Mouse (Mus musculus) cerebral cortex, adult 2 months (tissue): ENCODE results near the gene Abcd4.

Experiments used
- WGBS: fragments of 180-500 bp; shearing (Covaris S2); methylation state at CpG from one replicate; pipeline ENCODE4 v1.1.7; 2018; 5-methylcytosine and 5-hydroxymethylcytosine counted together

The Abcd4 gene

DNA sequence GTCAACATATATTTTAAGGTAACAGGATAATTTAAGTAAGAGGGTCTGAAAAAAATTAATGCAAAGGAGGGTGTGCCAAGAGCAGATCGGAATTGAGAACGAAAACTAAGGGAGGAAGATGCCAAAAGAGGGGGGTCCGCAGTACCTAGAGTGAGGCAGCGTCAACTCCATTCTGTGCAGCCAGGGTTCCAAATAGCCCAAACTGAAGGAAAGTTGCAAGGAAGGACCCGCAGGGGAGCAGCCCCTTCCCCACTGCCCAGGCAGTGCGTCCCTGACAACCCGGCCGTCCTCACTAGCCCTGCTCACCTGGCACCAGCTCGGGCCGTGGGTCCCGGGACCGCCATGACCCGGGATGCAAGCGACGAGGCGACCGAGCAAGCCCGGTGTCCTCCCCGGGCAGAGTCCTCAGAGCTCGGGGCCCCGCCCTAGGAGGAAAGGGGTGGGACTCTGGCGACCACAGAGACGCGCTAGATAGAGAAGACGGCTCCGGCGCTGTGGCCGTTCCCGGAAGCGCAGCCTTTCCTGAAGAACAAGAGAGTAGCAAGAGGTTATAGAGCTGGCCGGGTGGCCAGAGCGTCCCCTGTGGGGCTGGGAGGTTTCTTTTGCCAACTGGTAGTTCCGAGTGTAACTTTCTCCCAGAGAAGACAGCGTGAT is at the start of gene Abcd4:
Gene Abcd4, minus strand, starts transcription at position 437 of the 654 bp plus-strand sequence.
- under 1% methylated on average over 34 of the region's 34 CpGs for WGBS

DNA sequence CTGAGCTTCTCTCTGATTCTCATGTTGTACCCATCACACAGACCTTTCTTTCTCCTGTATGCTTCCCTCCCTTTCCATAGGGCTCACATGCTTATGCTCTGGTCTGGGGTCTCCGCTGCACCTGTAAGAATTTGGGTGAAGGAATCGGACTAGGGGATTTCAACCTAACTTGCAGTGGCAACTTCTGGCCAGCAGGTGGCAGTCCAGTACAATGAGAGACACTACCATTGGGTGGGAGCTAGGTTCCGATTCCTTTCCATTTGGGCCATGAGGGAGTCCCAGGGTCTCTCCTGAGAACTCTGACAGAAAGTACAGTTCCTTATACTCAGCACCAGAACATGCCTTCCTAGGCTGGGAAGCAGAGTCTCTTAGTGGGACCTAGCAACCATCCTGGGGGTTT is 36.7 kb upstream of the Abcd4 start:
- 6% methylated on average over 3 of the region's 3 CpGs for WGBS

DNA sequence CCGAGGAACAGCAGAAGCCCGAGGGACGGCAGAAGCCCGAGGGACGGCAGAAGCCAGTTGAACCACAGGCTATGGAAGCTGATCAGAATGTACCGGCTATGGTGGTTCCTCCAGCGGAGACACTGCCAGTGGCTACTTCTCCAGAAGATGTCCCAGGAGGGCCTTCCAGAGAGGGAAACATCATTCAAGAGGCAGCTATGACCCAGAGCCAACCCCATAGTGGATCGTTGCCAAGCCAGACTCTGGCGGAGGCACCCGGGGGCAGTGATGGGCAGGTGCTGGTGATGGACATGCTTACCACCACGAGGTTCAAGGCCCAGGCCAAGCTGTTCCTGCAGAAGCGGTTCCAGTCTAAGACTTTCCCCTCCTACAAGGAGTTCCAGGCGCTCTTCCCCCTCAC is 33.0 kb upstream of the Abcd4 start:
- 86% methylated on average over 13 of the region's 13 CpGs for WGBS

DNA sequence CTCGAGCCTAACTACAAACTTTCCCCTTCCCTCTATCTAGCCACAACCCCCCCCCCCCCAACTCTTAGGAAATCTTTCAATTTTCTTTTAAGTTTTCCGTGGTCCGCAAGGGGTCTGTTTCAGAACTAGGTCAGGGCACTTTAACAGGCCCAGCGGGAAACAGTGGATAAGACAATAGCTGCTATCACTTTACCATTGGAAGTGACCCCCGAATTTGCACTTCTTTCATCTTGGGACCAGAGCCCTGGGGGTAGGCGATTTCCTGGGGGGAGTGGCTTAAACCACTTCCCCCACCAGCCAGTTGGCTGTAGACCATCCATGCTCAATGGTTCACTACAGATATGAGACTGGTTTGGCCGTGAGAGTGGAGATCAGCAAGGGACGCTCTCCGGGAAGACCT is 23.4 kb upstream of the Abcd4 start, which contains the start of gene Vrtn:
Gene Vrtn, plus strand, starts transcription at position 366 of the 400 bp plus-strand sequence.
- 15% methylated on average over 9 of the region's 9 CpGs for WGBS

DNA sequence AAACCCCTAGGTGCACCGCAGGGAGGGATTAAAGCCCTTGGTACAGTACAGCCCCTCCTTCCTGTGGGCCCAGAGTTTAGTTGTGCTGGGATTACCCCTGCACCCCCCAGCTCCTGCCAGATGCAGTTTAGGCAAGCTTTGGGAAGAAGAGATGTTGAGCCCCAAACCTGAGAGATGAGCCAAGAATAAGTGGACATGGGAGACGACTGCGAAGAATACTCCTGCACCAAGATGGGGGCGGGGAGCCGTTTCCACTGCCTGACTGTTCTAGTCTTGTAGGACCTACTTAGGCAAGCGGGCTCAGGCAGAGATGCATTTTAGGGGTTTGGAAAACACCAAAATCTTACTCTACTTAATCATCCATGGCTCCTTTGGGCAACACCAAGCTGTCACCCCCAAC is 23.0 kb upstream of the Abcd4 start:
- 13% methylated on average over 6 of the region's 6 CpGs for WGBS

DNA sequence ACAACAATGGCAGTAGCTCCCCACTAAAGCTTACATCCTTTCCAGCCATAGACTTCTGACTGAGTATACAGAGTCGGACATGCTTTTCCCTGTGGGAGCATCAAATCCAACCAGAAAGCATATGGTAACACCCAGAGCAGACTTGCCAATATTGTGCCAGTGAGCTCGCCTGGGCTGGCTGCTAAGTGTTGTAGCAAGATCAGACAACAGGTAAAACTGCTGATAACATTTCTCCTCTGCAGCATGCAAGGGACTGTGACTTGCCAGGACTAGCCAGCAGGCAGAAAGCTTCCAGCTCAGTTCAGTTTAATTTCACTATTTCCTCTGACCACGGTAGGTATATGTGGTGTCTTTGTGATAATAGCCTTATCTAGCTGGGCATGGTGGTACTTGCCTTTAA is 14.7 kb upstream of the Abcd4 start:
- WGBS, result 74% methylated on average over 3 of the region's 3 CpGs

DNA sequence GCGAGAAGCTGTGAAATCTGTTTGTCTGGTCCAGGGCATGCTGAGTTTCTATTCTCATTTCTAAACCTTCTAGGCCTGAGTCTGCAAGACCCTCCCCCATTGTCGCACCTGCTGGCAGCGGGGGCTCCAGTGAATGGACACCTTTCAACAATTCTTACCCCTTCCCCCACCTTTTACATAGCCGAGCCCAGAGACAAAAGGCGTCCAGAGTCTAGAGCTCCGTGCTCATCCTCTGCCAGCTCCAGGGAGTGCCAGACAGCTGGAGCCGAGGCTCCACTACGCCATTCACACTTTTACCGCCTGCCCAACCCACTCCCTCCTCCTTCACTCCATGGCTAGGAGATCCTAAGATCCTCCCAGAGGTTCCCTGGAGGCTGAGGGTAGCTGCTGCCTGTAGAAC is 7.9 kb upstream of the Abcd4 start:
- 10% methylated on average over 9 of the region's 9 CpGs for WGBS

DNA sequence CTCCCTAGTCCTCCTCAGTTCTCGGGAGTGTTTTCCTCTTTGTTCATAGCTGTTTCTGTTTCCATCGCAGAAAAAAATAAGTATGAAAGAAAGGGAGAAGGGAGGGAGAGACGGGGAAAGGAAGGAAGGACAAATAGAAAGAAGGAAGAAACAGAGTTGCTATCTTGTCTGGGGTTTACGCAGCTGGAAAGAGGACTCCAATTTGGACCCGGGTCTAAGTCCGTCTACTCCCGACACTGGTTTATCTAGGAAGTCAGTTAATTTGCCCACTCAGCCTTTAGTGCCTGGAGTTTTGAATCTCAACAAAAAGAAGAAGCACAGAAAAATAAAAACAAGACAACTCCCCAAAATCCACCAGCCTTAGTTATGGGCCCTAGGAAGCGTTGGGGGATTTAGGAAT is 7.4 kb upstream of the Abcd4 start:
- WGBS, result 37% methylated on average over 8 of the region's 8 CpGs

DNA sequence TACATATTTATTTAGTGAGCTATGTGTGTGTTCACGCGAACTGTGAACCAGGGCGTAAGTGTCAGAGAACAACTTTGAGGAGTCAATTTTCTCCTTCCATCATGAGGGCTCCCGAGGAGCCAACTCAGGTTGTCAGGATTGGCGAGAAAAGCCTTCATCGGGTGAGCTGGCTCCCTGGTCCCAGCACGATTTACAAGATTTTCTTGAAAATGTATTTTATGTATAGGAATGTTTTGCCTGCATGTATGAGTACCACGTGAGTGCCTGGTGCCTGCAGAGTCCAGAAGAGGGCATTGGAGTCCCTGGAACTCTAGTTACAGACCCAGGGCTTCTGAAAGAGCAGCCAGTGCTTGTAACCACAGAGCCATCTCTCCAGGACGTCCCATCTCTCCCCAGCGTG is 450 bp upstream of the Abcd4 start:
- 2% methylated on average over 10 of the region's 10 CpGs for WGBS

DNA sequence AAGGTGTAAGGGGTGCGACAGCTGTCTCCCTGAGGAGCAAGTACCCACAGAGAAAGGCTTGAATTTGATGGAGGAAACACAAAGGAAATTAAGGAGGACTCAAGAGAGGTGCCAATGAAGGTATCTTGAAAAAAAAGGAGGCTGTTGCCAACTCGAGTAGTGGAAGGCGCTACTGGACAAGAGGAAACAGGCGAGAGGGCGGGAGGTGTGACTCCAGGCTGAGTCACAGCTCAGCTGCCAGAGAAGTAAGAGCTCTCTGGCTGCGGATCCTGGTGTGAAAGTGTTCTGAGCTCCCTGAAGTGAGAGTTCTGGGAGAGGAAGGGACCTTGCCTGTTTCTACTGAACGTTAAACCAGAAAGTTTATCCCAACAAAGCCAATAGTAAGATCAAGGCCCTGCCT is 2.7 kb downstream of the Abcd4 start:
- WGBS, result 51% methylated on average over 7 of the region's 7 CpGs

DNA sequence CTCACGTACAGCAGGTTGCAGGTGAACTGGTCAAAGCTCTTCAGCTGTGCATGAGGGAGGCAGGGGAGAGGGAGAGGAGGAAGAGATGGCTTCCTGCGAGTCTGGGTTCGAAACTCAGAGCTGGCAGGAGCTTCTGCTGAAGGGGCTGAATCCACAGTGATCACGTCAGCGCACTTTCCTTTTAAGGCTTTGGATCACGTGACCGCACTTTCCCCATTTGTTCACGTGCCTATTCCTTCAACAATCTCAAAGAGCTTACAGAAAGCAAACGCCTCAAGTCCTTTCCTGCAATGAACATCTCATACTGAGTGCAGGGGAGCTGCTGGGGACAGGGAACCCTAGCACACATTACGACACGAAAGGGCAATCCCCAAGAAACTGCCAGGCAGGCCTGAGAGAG is 3.2 kb downstream of the Abcd4 start:
- 86% methylated on average over 11 of the region's 11 CpGs for WGBS

DNA sequence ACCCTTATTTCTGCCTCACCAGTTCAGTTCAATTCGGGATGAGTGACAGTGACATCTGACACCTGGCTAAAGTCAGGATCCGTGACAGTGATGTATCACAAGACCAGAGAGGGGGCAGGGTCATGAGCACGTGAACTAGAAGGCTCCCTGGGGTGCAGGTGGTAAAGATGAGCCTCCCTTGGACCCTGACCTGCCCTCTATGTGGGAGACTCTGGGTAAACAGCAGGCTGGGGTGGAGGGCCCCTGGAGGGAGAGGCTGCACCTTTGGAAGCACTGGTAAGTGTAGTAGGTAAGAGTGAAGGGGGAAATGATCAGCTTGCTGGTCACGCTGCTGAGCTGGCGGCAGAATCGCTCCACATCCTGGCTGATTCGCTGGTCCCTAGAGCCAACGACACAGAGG is 4.7 kb downstream of the Abcd4 start:
- 86% methylated on average over 8 of the region's 8 CpGs for WGBS

DNA sequence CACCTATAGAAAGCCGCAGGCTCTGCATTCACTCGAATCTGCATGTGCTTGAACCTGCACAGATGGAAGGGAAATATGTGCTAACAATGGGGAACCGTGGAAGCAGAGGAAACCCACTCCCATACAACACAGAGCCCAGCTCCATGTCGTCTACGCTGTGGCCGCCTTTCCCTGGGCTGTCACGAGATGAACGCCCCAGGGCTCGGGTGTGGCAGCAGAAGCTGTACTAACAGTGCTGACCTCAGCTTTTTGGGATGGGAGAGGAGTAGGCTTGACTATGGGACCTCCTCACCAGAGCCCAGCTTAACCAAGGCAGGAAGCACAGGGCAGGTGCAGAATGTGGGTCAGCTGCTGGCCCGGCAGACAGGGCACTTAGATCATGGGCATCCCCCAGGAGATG is 5.5 kb downstream of the Abcd4 start:
- WGBS, result 89% methylated on average over 10 of the region's 10 CpGs

DNA sequence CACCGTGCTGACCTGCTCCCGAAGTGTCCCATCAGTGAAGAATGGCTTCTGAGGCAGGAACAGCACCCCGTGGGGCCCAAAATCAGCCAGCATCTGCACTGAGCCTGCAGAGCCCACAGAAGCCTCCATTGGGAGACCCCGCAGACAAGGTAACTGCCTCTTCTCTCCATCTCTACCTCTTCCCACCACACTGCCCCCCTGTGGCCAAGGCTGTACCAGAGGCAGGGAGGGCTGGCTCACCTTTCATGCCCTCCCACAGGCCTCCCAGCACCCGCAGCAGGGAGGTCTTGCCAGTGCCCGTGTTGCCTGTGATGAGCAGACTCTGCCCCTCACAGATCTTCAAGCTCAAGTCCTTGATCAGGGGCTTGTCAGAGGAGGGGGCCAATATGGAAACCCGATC is 11.4 kb downstream of the Abcd4 start:
- 78% methylated on average over 7 of the region's 7 CpGs for WGBS

DNA sequence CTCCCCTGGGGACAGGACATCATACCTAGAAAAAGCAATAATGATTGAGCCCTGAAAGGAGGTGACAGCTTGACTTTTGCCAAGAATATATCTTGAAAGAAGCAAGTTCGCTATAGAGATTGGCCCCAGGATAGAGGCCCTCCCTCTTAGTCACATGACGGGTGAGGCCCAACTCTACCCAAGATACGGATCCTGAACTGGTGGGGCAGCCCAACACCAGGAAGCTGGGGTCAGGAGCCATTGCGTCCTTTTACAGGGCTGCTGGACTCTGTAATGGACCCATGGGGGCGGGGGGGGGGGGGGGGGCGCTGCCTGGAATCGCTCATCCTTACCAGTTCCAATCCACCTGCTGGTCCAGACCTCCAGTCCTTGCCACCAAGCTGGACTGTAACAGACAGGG is 13.2 kb downstream of the Abcd4 start:
- 90% methylated on average over 7 of the region's 7 CpGs for WGBS

DNA sequence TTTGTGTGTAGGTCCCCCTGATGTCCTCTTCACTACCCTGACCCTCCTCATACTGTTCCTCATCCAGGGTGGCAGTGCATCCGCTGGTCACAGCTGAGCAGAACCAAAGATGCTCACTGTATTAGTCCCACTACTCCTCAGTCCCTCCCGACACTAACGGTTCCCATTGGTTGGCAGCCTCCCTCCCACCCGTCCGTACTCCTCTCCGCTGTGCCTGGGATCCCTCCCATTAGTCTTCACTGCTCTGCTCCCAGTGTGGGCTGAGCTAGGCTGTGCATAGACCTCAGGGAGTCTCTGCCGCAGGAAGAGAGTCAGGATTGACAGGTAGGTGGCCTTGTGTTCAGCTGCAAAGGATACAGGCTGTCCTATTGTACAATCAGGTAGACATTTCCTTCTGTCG is 18.9 kb downstream of the Abcd4 start:
- 27% methylated on average over 8 of the region's 8 CpGs for WGBS

DNA sequence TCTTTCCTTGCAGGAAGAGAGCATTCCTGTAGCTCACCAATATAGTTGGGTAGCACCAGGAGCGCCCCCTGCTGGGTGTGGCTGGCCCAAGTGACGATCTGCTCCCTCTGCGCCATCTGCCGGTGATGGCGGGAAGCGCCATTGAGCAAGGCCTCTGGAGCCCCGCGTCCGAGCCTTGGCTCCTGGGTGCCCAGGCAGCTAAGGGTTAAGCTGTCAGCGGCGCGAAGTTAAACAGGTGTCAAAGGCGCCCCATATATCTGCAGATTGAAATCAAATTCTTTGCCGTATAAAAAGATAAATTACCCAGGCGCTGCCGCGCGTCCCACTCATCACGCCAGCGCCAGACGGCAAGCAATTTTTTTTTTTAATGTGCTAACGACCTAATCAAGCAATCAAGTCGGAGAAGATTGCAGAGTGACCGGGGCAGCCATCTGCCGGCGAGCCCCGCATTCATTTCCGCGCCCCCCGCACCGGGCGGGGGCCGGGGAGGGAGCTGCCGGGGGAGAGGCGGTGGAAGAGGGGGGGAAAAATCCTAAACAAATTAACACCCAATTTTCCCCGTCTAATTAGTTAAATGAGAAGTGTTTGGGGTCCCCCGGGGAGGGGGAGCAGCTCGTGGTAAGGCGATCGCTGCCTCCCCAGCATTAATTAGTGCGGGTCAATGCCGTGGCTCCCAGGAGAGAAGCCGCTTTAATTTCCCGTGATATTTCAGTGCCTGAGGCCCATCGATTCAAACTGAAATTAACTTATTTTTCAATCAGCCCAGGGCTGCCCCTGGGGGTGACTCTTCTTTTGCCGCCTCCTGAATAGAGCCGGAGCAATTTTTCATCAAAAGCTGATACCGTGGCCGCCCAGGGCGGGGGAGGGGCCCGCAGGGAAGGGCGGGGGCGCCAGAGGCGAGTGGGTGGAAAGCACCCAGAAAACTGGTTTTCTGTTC is 27.1 kb downstream of the Abcd4 start:
- 1% methylated on average over 54 of the region's 54 CpGs for WGBS

DNA sequence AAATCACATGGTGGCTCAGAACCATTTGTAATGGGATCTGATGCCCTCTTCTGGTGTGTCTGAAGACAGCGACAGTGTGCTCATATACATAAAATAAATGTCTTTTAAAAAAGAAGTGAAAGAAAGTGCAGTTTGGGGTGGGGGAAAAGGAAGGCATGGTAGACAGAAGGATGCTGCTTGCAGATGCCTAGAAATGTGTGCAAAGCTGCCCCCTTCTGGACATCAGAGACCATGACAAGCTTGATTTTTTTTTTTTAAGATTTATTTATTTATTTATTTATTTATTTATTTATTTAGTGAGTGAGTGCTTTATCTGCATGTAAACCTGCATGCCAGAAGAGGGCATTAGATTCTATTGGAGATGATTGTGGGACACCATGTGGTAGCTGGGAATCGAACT is 35.9 kb downstream of the Abcd4 start:
- WGBS, result 91% methylated on average over 2 of the region's 2 CpGs

DNA sequence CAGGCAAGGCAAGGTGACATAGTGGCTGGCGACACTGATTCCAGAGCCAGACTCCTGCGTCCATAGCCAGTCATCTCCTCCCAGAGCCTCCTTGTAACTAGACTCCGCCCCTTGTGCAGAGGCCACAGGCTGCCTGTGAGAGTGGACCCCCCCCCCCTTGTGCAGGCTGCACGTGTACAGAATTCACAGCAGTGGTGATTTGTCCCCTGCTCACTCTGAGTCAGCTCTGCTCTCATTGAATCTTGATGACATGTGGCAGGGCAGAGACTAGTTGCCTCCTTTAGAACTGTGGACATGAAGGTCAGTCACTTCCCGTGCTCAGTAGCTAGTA is 38.8 kb downstream of the Abcd4 start:
- WGBS, result 60% methylated on average over 5 of the region's 5 CpGs

DNA sequence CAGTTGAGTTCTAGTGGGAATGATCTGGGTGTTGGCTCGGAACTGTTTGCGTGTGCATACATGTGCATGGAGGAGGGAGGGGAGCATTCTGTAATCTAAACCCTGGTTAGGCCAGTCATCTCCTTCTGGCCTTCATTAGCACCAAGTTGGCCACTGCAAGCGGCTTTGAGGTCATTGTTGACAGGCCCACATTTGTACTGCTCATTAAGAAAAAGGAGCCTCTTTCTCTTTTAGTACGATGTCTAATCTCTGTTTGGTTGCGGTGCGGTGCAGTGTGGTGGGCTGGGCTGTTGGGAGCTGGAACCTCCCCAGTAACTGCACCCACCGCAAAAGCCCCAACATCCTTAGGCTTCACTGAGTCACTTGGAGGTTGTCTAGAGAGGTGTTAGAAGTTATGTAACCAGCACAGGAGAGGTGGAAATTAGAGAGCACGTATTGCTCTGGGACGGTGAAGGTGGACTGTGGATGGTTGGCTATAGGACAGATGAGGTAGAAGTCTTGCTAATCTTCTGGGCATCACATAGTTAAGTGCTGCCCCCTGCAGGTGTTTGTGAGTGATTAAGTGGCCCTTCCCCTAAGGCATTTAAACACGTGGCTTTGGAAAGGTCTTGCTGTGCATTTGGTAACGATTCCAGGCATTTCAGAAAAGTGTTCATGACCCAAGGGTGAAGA is 39.3 kb downstream of the Abcd4 start:
- WGBS, result 72% methylated on average over 11 of the region's 11 CpGs

DNA sequence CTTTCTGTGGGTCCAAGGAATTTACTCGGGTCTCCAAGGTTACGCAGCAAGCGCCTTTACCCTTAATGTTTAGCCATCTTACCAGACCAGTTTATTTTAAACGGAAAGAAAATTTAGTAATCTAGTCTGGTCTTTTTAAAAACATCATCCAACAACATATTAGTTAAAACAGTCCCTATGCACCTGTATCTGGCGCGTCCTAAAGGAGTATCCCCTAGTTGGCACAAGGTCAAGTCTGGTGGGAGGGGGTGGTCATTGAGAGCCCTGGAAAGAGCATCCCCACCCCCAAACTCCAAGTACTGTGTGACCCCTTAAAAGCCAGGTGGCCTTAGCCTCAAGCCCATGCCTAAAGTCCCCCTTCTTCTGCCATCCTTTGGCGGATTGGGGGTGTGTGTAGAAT is 44.1 kb downstream of the Abcd4 start:
- 32% methylated on average over 7 of the region's 7 CpGs for WGBS

DNA sequence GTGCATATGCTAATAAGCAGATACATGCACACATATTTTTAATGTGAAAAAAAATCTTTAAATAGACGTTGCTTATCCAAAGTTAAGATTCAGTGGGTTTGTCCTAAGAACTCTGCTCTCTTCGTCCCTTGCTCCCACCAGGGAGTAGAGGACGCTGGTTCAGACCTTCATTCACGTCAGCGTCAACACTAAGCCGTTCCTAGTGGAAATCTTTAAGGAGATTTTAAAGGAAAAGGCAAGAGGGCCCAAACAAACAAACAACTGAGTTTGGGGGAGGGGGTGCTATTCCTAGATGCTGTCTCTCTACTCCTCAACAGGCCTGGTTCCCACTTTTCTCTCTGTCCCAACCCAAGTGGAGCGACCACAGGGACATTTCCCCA is 44.9 kb downstream of the Abcd4 start:
- 22% methylated on average over 7 of the region's 7 CpGs for WGBS
